Mouse (Mus musculus) cerebellum, postnatal 10 days (tissue): ENCODE data around the gene H2al1a.

Experiments used
- DNase-seq, 2 experiments: peaks; one replicate each; pipeline ENCODE4 v3.0.0; 2021; ENCODE audit warnings: mixed read lengths in 2 of 2

Gene H2al1a

DNA sequence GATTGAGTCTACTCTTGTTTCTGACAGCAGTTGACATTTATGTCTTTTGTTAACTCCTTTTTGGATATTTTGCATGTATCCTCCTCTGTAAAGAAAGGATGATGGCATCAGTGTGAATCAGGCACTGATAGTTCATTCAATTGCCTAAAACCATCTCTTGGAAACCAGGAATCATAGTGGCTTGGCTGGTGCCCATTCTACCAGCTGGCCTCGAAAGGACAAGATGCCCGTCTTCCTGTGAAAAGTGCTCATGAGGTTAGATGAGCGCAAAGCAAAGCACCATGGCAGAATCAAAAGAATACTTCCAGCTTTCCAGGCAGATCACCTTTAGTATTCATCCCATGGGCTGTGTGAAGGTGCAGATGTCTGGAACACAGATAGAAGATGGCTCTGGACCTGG is 47.7 kb downstream of the H2al1a start:
- peak; percentile 23 to 76 for DNase-seq
